Mouse (Mus musculus) T-helper 17 cell (primary cell): ENCODE measurements at regions not wholly inside any gene's neighbourhood (a gene's known extent, or its start where the extent isn't known, plus 50 kb on each side); places are given as distances from the start of the nearest gene placed in this dataset.
"Not testable (repeated sequence)": the region's sequence is repeated elsewhere in the genome, so short reads cannot be mapped to it uniquely, and the experiment has no call there.

Source experiments
- in situ Hi-C, 2 experiments: fragments of 300-600 bp; cut with MboI, MseI; formaldehyde crosslinking; loops; 1 replicate in 1 of 2; 2 replicates in 1 of 2; pipeline ENCODE4 v1.15.1; 2025; ENCODE audit warnings: high pct_unique_total_duplicates in 2 of 2

DNA sequence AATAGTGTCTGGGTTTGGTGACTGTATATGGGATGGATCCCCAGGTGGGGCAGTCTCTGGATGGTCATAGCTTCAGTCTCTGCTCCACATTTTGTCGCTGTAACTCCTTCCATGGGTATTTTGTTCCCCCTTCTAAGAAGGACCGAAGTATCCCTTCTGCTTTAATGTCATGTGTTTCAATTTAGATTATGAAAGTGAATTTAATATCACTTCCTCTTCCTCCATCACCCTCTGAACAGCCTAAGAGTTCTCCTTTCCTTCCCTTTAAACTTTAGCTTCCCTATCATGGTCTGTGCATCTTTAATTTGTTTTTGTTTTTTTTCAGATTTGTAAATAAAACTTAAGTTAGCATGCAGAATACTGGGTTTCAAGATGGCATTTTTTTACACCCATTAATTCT is 211.0 kb upstream of the Phyhipl start:
- in situ Hi-C loops: no loop called here

DNA sequence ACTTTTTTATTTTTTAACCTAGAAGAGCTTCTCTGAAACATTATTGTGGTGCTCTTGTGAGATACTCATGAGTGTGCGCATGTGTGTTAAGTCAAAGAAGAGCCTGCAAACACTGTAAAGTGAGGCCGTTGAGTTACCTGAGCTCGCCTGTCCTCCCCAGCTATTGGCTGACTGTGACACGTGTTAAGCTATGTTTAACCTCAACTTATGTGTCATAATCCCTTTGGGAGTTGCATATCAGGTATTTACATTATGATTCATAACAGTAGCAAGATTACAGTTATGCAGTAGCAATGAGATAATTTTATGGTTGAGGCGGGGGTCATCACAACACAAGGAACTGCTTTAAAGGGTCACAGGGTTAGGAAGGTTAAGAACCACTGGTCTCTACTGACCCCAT is 208.9 kb upstream of the Phyhipl start:
- in situ Hi-C loops: no loop called here

DNA sequence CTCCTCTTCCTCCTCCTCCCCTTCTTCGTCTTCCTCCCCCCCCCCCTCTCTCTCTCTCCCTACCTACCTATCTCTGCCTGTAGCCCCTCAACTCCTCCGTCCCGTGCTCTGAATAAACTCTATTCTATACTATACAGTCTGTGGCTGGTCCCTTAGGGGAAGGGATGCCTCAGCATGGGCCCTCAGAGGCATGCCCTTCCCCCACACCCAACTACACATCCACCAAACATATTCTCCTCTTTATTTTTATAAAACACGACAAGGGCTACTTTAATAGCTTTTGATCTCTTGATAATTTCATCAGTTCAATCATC is 206.2 kb upstream of the Phyhipl start:
- in situ Hi-C loops: no loop called here

DNA sequence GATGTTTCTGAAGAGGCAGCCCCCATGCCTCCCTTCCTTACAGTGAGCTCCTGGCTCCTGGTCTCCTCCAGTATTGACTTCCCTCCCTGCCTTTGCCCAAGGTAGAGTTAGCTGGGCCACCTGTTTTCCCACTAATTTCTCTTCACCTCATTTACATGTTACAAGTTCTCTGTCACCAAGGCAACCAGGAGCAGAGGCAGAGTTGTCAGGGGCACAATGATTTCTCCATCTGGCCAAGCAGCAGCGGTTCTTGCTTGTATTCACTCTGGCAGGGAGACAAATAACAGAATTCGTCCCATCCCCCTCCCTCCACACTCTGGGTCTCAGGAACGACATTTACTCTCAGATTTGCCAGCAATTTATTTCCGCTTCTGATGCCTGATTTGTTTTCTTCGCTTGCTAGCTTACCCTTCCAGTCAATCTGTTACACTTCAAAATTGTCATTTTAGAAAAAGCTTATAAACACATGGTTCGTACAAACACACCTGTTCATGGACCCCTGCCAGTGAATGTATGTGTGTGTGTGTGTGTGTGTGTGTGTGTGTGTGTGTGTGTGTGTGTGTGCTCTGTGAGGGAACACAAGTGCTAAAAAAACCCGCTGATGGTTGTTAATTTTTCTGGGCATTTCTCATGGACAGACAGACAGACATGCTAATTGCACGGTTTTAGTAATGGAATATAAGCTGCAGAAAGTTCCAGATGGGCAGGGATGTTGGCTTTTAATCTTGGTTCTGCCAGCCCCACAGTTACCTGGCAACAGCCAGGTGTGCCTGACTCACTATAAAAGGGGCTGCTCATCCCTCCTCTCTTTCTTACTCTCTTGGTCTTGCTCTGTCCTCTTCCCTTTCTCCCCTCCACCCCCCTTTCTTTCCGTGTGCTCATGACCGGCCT is 205.6 kb upstream of the Phyhipl start:
- in situ Hi-C loops: no loop called here

DNA sequence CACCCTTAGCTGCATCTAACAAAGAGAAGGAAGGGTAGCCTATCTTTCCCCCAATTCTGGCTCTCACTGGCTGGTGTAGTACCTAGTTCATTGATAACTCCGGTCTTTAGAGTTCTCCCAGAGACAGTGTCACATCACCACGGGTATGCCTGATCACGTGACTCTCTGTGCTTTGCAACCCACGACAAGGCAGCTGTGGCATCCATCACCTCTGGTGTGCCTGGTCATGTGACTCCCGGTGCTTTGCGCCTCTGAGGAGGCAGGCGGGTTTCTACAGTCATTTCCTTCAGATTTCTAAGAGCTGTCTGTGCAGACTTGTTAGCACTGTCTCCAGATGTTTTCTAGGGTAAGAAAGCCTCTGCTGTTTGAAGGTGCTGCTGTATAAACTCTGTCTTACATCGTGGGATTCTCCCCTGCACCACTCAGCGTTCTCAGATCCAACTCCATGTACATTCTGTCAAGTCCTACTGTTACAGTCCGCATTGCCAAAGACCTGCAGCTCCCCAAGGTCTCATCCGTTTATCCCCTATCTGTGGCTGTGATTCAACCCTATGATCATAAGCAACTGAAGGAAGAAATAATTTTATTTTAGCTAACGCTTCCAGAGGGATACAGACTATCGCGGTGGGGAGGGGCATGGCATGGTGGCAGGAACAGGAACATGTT is 201.5 kb upstream of the Phyhipl start:
- in situ Hi-C loops: no loop called here

DNA sequence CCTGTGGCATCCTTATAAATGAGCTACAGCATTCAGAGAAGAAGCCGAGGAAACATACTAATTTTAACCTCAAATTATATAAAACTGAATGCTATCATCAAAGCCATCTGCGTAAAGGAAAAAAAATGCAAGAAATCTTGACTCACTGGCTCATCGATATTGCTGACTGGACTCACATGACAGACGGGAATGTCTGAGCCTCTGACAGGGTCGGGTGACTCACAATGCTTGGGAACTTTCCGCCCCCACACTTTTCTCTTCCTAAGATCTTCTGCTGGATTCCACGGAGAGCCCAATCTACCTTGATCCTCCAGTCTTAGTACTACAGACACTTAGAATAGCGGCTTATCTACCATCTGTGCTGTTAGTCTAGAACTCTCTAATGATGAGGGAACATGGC is 200.2 kb upstream of the Phyhipl start:
- in situ Hi-C loops: no loop called here

DNA sequence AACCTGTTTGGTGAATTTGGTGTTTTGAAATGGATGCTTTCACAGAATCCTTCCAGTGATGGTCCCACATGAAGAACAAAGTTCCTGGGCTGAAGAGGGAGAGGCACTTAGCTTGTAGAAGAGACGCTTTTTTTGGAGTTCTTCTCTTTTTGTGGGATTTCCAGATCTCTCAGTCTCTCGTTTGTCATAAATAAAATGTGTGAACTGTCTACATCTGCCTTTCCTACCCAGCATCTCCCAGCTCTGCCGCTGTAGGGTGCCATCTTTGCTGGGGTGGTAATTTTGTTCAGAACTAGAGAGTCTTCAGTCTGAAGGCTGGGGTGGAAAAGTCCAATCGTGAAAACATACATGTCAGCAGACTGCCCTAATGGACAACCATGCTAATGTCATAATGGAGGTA is 197.8 kb upstream of the Phyhipl start:
- in situ Hi-C loops: no loop called here

DNA sequence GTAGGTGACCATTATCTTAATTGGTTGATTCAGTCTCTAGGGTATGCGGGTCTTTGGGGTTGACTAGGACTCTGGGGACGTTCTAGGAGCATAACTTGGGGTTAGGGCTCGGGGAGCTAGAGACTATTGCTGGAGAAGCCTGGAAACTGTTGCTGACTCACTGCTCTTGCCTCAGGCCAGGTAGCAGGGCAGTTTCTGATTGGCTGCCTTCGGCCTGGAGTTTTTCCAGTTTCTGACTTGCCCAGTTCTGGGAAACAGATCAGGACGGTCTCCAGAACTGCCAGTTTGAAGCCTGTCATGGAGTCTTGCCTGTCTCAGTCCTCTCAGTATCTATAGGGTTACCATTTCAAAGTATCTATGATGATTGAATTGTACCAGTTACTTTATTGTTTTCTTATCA is 192.4 kb upstream of the Phyhipl start:
- in situ Hi-C loops: no loop called here

DNA sequence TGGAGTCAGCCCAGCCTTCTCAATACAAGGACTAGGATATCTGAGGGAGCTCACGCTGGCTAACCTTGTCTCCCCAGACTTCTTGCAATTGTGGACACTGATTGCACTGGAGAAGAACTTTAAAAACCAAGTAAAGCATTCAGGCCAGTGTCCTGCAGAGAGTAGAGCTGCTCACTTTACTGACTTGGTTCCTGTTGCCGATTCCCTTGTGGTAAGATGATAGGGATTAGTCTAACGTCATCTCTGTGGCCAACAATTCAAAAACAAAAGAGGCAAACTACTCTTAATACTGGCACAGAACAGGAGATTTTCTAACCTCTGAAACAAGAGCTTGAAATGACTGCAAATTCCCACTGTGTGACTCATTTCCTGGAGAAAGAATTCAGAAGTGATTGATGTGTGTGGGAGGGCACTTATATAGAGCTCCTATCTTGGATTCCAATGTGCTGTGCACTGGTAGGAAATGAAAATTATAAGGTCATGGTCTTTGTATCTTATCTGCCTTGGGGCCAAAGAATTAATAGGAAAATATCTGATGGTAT is 191.6 kb upstream of the Phyhipl start:
- in situ Hi-C loops: no loop called here

DNA sequence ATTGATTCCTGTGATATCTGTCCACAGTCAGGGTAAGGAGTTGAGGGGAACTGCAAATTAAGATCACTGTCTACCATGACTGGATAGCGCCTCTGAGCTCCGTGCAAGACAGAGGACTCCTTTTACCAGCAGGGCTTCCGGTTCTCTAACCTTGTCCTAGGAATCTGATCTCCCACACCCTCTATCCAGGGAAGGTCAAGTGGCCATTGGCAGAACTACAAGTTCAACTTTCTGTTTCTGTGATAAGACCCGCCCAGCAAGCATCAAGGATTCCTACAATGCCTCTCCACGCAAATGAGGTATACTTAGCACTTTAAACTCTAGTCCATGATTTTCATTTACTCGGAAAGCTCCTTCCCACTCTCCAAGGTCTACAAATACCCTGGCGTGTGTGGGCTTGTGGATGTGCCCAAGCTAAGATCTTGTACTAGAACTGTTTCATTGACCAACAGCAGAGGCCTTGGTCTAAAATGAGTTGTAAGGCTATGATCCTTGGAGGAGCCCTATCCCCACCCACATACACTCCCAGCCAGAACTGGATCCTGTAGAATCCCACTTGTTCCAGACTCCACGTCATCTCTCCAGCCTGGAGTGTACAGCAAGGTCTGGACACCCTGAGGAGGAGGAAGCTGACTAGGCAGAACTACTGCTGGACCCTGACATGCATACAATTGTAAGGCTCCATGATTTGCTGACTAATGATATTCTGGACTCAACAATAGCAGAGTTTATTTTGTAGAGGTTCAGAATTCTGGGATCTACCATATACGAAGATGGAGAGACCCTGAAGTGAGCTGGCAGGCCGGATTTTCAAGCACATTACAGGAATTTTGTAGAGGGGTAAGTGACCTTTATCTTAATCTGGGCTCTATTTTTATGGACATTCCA is 190.8 kb upstream of the Phyhipl start:
- in situ Hi-C loops: no loop called here

DNA sequence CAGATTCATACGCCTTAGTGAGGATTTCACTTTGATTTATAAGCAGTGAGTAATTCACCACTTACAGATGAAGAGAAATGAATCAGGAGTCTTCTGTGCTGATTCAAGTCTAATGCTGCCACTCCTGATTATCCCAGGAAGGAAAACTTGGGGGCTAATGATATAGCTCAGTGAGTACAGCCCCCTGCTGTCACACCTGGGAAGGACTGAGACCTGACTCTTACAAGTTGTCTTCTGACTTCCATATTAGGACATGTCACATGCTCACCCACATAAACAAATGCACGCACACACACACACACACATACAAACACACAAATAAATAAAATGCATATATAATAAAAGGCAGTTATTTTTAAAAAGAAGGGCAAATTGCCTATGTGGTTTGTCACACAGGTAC is 188.1 kb upstream of the Phyhipl start:
- in situ Hi-C loops: no loop called here

DNA sequence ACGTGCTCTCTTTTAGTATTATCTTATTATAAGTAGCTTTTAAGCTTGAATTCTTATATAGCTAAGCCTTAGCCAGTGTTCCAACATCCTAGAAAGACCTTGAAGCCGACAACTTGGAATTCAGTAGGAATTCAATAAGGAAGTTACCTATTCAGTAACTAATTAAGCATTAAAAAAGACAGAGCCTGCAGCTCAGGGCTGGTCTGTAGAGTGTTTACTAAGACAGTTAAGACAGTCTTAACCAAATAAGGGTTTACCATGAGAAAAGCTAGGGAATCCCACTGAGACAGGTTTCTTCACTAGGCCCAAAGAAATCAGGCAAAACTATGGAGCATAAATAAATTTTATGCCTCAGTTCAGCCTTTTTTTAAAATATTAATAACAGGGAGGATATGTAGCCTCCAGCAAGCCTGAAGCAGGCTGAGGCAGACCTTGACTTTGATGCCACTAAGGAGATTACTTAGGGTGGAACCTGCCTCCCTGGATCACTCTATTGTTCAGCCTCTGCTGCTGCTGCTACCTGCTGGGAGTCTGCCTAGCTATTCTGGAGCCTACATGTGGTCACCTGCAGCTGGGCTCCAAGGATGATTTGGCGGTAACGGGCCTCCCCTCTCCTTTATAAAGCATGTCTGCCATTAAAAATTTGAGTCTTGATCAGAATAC is 186.5 kb upstream of the Phyhipl start:
- in situ Hi-C loops: no loop called here

DNA sequence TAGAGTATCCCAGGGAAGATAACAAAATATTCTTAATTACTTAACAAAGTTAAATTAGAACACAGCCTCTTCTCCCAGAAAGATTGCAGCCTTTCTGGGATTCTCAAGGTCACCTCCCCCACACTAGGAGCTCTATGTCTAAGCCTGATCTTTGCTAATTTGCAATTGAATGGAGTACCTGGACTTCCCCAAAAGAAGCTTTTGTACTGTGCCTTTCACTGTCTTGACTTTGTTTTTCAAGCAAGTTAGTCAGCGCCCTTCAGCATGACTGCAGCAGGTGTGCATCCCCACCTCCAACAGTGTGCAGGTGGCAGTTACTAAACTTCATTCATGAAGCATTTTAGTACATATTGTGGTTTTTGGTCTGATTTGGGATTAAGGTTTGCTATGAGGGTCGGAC is 185.4 kb upstream of the Phyhipl start:
- in situ Hi-C loops: not testable (repeated sequence)

DNA sequence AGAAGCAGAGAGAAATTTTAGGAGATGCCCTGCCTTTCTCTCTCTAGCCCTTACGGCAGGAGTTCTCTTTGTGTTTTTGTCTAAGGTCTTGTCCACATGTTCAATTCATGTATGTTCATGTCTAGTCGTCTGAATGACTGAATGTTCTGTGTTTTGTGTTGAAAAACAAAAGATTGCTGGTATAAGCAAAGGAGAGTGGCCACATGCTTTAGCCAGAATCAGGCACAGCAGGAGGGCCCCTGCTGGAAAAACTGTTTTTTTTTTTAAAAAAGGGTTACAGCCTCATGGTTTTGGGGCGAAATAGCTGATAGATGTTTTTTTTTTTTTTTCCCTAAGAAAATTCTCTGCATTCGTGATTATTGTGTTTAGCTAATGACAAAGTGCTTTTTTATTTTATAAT is 182.4 kb upstream of the Phyhipl start:
- in situ Hi-C loops: no loop called here

DNA sequence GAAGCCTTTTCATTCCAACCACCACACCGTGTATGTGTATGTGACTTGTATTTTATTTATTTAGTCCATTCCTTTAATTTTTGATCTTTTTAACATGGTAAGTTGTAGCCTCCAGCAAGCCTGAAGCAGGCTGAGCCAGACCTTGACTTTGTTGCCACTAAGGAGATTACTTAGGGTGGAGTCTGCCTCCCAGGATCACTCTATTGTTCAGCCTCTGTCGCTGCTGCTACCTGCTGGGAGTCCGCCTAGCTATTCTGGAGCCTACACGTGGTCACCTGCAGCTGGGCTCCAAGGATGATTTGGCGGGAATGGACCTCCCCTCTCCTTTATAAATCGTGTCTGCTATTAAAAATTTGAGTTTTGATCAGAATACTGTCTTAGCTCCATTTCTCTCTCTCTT is 181.6 kb upstream of the Phyhipl start:
- in situ Hi-C loops: no loop called here

DNA sequence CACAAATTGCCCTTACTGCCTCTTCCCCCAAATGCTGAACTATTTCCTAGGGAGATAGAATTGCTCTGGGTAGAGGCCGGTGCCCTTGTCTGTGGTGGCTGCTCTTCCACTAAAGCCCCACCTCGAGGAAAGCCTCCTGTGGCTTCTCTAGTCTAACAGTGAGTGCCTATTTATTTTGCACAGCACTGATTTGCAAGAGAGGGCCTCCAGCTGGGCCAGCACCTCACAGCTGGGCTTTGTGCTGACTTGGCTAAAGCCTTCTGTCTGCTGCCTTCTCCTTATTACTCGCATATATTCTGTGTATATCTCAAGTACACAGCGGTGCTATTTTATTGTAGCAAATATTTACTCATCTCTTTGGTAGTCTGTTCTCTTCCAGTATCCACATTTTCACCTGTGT is 176.9 kb upstream of the Phyhipl start:
- in situ Hi-C loops: no loop called here

DNA sequence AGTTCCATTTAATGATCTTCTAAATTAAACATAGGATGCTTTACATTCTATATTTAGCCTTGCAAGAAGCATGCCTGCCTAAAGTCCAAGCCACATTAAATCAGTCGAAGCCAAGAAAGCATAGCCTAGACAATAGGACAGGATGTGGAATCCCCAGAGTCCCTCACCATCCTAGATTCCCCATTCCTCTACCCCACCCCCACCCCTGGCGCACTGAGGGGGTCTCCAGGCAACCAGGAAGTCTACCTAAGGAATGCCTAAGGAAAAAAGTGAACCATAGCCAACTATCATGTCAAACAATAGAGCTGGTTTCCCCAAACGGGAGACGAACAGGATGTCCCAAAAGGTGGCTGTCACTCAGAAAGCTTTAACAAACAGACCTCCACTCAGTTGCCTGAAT is 172.5 kb upstream of the Phyhipl start:
- in situ Hi-C loops: loop anchor here in 1 of 2 experiments (10.0 kb wide), 1 partner anchor 617 kb away; no protein-coding TSS in a partner anchor

DNA sequence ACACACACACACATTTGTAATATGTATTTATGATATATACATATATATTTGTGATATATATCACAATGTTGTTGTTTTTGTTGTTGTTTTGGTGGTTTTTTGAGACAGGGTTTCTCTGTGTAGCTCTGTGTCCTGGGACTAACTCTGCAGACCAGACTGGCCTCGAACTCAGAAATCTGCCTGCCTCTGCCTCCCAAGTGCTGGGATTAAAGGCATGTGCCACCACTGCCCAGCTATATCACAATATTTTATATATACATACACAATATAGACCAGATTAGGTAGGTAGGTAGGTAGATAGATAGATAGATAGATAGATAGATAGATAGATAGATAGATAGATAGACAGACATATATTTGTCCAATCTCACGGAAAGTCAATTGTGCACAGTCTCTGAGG is 171.8 kb upstream of the Phyhipl start:
- in situ Hi-C loops: loop anchor here in 1 of 2 experiments (10.0 kb wide), 1 partner anchor 617 kb away; no protein-coding TSS in a partner anchor

DNA sequence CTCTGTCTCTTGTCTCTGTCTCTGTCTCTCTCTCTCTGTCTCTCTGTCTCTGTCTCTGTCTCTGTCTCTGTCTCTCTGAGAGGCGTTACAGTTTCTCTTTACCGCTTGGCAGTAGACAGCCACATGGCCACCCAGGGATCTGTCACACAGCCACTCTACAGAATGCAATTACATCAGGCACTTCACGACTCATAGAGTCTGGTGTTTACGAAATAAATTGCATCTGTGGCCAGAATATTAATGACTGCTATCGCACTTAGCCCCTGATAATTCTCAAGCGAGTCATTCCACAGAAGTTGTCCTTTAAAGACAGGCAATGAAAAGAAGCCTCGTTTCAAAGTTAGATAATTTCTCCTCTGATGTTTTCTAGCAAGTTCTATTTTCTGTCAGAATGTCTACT is 170.9 kb upstream of the Phyhipl start:
- in situ Hi-C loops: loop anchor here in 1 of 2 experiments (10.0 kb wide), 1 partner anchor 618 kb away; no protein-coding TSS in a partner anchor

DNA sequence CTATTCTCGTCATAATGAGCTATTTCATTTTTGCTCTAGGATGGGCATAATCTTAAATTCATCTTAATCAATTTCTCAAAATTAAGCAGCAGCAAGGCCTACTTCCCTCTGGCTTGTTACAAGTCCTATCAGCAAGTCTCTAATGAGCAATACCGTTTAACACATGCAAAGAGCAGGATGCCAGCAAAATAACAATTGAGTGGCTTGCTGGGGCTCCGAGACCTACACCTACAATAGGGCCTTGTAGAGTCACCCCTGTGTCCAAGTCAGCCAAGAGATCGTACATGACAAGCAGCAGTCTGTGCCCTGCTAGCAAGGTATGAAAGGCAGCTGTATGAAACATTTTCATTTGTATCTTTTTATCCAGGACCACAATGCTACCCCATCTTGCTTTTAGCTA is 169.7 kb upstream of the Phyhipl start:
- in situ Hi-C loops: loop anchor here in 1 of 2 experiments (10.0 kb wide), 1 partner anchor 619 kb away; no protein-coding TSS in a partner anchor

DNA sequence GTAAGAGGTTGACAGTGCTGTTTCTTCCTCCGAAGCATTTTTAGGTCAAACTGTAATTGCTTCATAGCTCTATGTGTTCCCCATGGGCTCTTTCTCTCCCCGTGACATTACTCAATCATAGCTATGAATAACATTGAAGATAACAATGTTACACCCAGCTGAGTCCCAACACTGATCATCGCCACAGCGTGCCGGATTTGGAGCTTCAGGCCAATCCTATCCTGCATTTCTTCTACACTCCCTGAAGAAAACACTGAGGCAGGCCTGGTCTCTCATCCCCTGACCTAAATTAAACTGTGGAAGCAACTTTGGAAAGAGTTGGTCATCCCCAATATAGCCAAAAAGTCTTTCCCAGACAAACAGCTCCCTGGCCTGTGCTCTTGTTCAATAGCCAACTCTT is 168.7 kb upstream of the Phyhipl start:
- in situ Hi-C loops: loop anchor here in 1 of 2 experiments (10.0 kb wide), 1 partner anchor 620 kb away; no protein-coding TSS in a partner anchor
